Mouse (Mus musculus) 416B (cell line): Measurements from ENCODE around the gene C1qtnf7.
A peak's percentile ranks its signal among the peaks of the same experiment; 100 is the strongest.

Source experiments
- DNase-seq: peaks from one replicate; pipeline ENCODE4 v3.0.0; 2011; ENCODE audit warnings: low read depth

The C1qtnf7 gene

DNA sequence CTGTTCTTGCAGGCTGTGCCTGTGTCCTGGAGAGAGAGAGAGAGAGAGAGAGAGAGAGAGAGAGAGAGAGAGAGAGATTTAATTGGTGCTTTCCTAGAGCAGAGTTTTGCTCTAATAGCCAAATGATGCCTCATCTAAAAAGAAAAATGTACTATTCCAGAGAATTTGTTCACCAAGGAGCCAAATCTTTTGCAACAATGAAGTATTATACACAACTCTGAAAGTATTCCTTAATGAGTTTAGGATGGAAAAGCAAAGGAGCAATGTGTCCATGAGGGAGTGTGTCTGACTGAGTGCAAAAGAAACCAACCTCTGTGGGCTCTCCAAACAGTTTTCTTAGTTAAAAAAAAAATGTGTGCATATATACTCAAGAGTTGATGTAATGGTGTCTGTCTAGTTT, 24.5 kb downstream of the C1qtnf7 start:
- DNase-seq, result no peak

DNA sequence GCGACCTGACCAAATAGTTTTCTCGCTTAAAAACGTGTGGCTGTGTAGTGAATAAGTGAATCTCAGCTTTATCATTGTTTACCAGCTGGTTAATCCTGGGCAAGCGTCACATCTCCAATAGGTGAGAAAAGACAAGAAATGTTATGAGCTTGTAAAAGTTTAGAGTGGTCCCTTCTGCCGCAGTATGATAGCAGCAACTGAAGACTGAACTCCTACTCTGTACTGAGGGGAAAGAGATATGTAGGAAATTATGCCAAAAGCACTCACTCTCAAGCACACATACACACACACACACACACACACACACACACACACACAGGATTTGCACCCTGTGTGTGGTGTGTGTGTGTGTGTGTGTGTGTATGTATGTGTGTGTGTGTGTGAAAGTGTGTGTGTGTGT, 26.2 kb downstream of the C1qtnf7 start:
- no peak for DNase-seq

DNA sequence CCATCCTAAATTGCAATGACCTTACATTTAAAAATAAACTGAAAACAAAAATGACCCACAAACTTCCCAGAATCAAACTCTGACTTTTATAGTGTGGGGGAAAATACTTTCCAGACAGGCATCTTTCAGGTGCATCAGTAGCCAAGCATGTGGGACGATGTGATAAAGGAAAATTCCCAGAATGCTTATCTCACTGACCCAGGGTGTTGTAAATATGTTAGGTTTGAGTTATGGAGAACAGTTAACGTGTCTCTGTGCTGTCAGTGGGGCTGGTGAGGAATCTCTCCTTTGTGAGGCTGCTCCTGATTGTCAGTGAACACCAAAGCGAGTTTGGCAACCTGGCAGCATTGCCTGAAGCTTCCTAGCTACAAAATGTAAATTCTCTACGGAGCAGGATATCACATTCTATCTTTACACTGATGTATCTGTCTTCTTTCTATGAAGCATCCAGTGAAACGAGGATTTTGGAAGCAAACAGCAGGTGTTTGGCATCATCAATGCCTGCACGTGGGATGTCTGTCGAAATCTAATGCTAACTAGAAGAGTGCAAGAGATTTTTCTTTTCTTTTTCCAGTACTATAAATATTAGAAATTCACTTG, 27.0 kb downstream of the C1qtnf7 start:
- DNase-seq, result no peak

GRCm38 (mm10) chr5:43549951-43550350, 34.6 kb downstream of the C1qtnf7 start:
- DNase-seq, result no peak

DNA sequence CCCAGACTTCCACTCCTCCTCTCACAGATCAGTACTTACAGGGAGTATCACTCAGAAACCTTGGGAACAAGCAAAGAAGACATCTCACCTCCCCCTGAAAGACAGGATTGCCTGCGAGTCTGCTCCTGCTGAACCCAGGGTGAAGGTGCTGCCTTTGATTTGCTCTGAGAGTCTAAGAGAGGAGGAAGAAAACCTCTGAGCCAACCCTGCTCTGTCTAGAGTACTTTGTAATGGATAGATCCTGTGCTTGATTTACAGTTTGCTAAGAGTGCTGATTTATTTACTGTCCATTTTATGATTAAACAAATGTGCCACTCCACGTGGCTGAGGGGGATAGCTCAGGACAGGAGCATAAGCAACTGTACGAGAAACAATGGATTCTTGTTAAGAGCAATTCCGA, 35.1 kb downstream of the C1qtnf7 start:
- no peak for DNase-seq

DNA sequence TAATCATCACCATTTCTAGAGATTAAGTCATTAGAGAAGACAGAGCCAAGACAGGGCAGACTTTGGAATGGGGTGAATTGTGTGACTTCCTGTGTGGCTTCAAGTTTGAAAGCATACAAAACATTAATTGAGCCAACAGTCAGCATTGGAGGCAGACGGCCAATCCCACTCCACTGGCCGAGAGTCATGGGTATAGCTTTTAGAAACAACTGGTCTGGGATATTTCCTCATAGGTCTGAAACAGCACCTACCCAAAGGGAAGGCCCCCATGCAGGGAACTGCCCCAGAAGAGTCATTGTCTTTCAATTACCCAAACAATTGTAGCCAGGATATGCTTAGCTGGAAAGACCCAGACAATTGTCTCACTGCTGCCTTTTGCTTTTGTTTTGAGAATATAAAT, 39.5 kb downstream of the C1qtnf7 start:
- no peak for DNase-seq

DNA sequence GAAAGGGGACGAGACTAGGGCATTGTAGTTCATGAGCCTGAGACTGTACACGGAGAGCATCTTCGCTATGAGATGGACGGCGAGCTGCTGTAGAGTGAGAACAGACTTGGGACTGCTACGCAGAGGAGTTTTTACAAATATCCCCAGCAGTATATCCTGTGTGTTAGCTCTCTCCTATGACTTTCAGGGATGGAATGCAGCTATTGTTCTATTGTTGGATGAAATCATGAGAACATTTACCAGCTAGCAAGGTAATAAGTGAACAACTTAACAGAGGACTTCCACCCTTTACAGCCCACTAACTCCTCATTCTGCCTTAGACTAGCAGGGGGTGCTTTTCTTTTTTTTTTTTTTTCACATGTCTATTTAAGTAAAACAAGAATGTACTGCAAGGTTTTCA, 40.1 kb downstream of the C1qtnf7 start:
- DNase-seq, result no peak

DNA sequence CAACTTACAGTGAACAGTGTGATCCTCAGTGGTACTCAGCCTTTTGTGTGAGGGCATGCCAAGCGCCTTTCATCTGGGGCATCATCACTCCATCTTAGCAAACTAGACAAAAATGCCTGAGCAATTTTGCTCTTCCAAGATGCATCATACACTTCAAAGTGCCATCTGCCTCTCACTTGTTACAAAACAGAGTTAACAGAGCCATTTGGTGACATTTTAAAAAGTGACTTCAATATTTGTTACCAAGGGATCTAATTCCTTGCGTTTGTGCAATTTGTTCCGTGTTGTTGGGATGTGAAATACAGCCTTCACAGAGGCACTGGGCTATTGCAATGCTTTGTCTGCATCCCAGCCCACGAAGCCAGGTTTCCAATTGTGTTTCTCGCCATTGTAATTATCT, 42.1 kb downstream of the C1qtnf7 start:
- DNase-seq, result no peak

GRCm38 (mm10) chr5:43561639-43562252, 46.4 kb downstream of the C1qtnf7 start:
- no peak for DNase-seq

GRCm38 (mm10) chr5:43569720-43570359, 54.5 kb downstream of the C1qtnf7 start:
- no peak for DNase-seq

GRCm38 (mm10) chr5:43582876-43583275, 67.5 kb downstream of the C1qtnf7 start:
- peak; percentile 19 for DNase-seq

DNA sequence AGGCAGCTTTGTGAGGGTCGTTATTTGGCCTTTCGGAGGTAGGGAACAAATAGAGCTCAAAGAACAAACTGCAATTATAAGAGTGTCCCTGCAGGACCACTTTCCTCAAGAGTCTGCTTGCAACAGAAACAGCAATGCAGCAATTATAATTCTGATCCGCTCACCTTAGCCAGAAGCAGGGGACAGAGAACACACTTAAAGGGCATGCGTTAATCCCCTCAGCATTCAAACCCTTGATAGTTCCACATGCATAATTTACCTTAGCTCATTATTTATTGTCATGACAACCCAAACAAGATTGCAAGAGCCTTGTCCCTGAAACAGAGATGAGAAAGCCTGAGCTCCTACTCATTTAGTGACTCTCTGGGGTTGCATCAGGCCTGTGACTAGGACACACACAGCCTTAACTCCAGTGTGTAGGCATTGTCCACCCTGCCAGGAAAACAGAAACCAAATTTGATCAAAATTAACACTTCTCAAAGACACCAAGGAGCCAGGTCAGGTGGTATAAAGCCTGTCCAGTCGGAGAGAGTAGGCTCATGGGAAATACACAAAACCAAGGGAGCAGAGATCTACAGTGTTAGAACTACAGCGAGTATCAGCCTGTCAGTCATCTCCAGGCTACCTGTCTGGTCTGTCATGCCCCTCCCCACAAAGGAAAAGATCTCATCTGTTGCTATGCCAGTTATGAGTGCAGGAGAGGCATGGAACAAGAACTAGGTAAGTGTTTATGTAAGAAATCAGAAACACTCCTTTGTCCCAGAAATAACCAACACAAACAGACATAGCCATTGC, 68.2 kb downstream of the C1qtnf7 start:
- DNase-seq, result no peak

DNA sequence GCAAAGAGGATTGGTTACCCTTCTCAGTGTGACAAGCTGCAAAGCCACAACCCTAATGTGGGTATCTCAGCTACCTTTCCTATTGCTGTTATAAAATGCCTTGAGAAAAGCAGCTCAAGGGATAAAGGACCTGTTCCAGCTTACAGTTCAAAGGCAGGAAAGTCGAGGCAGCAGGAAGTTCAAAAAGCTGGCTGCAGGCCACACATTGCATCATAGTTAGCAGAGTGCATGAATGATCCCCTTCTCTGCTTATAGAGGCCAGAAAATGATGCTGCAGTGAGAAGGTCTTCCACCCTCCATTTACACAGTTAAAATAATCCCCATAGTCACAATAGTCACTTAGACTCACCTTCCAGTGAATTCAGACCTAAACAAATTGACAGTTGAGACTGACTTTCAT, 69.1 kb downstream of the C1qtnf7 start:
- no peak for DNase-seq

DNA sequence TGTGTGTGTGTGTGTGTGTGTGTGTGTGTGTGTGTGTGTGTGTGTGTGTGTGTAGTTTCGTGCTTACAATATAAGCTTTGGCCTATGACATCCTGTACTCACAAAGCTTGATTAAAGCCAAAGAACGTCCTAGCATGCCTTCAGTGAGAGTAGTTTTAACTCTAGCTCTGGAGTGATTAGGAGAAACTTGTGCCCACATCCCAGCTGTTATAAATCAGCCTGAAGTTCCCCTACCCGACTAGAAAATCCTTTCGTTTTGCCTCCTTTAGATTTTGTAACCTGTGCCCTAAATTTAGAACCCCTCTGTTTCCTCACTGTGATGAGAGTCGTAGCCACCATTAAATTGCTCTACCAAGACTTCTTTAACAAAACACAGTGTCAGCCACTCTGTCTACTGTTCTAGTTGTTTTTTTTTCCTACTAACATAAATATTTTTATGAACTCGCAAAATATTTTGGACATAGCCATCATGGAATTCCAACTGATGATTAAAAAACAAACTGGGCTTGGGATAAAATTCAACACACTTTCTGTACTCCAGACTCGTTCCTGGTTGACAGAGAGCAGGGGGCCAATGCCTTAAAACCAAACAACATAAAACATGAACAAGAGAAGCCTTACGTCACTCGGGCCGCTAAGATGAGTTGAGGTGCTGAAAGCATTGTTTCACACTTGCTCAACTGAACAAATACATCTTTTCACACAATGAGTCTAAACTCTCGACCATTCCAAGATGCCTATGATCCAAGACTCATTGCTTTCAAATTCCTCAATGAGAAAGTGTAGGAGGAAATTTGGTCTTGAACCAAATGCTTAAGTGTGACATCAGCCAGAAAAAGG, 70.3 kb downstream of the C1qtnf7 start:
- no peak for DNase-seq

GRCm38 (mm10) chr5:43588791-43589439, 73.6 kb downstream of the C1qtnf7 start:
- no peak for DNase-seq

DNA sequence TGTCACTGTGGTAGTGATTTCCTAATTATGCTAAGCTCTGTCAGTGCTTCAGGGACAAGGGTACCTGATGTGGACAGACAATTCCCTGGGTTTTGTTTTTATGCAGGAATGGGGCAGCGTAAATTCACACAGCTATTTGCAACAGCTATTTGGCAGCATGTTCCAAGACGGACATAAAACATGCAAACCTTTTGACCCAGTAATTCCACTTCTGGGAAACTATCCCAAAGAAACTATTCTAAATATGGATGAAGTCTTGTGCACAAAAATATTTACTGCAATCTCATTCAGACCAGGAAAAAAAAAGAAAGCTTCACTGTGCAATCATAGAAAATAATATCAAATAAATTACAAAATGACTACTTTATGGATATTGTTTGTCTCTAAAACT, 74.1 kb downstream of the C1qtnf7 start:
- no peak for DNase-seq

DNA sequence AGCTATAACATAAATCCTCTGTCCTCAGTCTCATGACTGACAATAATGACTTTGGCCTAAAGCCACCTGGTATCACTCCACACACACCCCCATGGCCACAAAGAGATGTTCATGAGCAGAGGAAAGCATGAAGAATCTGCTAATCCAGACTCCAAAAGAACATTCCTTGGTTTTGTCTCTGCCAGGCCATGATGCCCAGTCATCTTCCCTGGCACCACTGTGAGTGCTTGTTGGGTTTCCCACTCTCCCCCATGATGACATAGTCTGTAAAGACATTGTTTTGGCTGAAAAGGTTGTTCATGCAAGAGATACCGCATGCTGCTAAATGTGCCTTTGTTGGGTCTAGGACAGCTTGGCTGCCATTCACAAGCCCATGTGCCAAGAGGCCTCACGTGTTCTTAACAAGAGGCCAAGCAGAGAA, 75.0 kb downstream of the C1qtnf7 start:
- no peak for DNase-seq

- DNase-seq, result no peak
Measured at GRCm38 (mm10) chr5:43601601-43602000, 86.3 kb downstream of the C1qtnf7 start.

GRCm38 (mm10) chr5:43602518-43602917, 87.2 kb downstream of the C1qtnf7 start:
- no peak for DNase-seq

DNA sequence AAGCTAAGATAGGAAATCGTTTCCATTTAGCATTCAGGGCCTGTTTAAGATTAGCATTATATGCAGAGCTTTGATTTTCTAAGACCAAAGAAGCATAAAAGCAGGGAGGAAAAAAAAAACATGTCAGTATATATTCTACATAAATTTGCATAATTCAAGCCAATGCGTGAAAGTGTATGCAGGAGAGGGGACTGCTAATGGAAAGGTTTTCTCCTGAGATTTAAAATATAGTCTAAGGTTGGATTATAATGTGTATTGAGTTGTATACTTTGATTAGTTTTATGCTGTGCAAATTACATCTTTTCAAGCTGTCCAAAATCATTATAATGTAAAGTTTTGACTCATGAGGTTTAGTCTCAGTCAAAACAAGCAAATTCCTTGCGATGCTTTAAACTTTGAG, 88.2 kb downstream of the C1qtnf7 start:
- DNase-seq, result no peak

DNA sequence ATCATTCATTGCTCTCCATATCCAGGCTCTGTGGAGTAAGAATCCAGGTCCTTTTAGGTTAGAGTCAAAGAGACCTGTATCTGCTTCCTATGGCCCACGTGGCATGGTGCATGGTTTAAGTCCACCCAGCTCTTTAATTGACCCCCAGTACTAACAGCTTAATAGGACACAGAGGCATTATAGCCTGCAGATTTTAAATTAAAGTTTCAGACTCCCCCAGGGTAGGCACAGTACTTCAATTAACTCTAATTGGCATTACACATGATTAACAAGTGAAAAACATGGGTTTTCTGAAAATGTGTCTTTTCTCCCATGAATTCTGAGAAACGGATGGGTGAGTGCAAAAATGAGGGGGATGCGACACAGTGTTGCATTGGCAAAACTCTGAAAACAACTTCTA, 92.7 kb downstream of the C1qtnf7 start:
- no peak for DNase-seq

- no peak for DNase-seq
Measured at GRCm38 (mm10) chr5:43609760-43610159, 94.4 kb downstream of the C1qtnf7 start.
